Mouse (Mus musculus) left cerebral cortex, postnatal 14 days (tissue): Measurements from ENCODE around the gene Ano2. TPM values are rescaled to one million over a fixed set of nuclear protein-coding genes. Genes with fewer than 3 reads are reported as not detected.

Experiments used
- DNase-seq, 2 experiments: peaks; one replicate each; pipeline ENCODE4 v3.0.0; 2021 to 2022; ENCODE audit warnings: low spot score in 2 of 2, mixed read lengths in 1 of 2
- intact Hi-C: fragments of 180-260 bp; cut with DNase I; formaldehyde crosslinking; loops from one replicate; pipeline ENCODE4 v1.15.1; 2025
- long read RNA-seq, 2 experiments: library from polyadenylated mRNA; stranded (forward); transcript quantifications; one replicate each; pipeline ENCODE4 v2.0.0; 2021
- total RNA-seq, 2 experiments: library from RNA; stranded (reverse); gene quantifications; 2 replicates each; pipeline ENCODE4 v1.2.3; 2021

Ano2 gene
- 1 to 10 TPM in 1 of 2 experiments, under 1 TPM in 1; 0.92 to 3.5 TPM for total RNA-seq
- long read RNA-seq, experiment 1, result 0 reads
- long read RNA-seq, experiment 2, partial matches to known transcripts, result 0 of 1 reads
- long read RNA-seq, experiment 2, other reads (novel, unspliced or antisense), result 1 of 1 reads

- DNase-seq, result no peak
- intact Hi-C loops, result no loop called here
Observed at GRCm38 (mm10) chr6:125690057-125690703, at the start of gene Ano2. Gene Ano2, plus strand, starts transcription at chr6:125690419.

GRCm38 (mm10) chr6:125640486-125640885 is 49.7 kb upstream of the Ano2 start:
- intact Hi-C loops, result no loop called here
- no peak for DNase-seq

GRCm38 (mm10) chr6:125641146-125641545 is 49.1 kb upstream of the Ano2 start:
- DNase-seq, result peak; percentile 8 to 54
- intact Hi-C loops, result no loop called here

- DNase-seq, result no peak
- intact Hi-C loops, result no loop called here
Observed at GRCm38 (mm10) chr6:125648964-125649363, 41.3 kb upstream of the Ano2 start.

GRCm38 (mm10) chr6:125651335-125651734 is 38.9 kb upstream of the Ano2 start:
- DNase-seq, result no peak
- intact Hi-C loops, result no loop called here

- no peak for DNase-seq
- intact Hi-C loops, result no loop called here
Observed at GRCm38 (mm10) chr6:125653416-125653815, 36.8 kb upstream of the Ano2 start.

- DNase-seq, result no peak
- intact Hi-C loops, result no loop called here
Observed at GRCm38 (mm10) chr6:125656921-125657320, 33.3 kb upstream of the Ano2 start.

- intact Hi-C loops, result no loop called here
- no peak for DNase-seq
Observed at GRCm38 (mm10) chr6:125657966-125658365, 32.3 kb upstream of the Ano2 start.

GRCm38 (mm10) chr6:125661106-125661877 is 28.9 kb upstream of the Ano2 start:
- DNase-seq, result peak; percentile 68 to 75
- intact Hi-C loops, result loop anchor here (1.0 kb wide), 1 partner anchor 38 kb away; no protein-coding TSS in a partner anchor

GRCm38 (mm10) chr6:125663906-125664305 is 26.3 kb upstream of the Ano2 start:
- intact Hi-C loops, result no loop called here
- no peak for DNase-seq

GRCm38 (mm10) chr6:125671835-125672234 is 18.4 kb upstream of the Ano2 start:
- intact Hi-C loops, result no loop called here
- DNase-seq, result no peak

- DNase-seq, result no peak
- intact Hi-C loops, result no loop called here
Observed at GRCm38 (mm10) chr6:125678492-125678891, 11.7 kb upstream of the Ano2 start.

- no peak for DNase-seq
- intact Hi-C loops, result no loop called here
Observed at GRCm38 (mm10) chr6:125680613-125681012, 9.6 kb upstream of the Ano2 start.

GRCm38 (mm10) chr6:125685420-125685819 is 4.8 kb upstream of the Ano2 start:
- DNase-seq, result no peak
- intact Hi-C loops, result no loop called here

- DNase-seq, result no peak
- intact Hi-C loops, result no loop called here
Observed at GRCm38 (mm10) chr6:125687986-125688385, 2.2 kb upstream of the Ano2 start.

GRCm38 (mm10) chr6:125701146-125701545 is 10.9 kb downstream of the Ano2 start:
- no peak for DNase-seq
- intact Hi-C loops, result no loop called here

GRCm38 (mm10) chr6:125711261-125711660 is 21.0 kb downstream of the Ano2 start:
- peak; percentile 56 to 78 for DNase-seq
- intact Hi-C loops, result no loop called here

- no peak for DNase-seq
- intact Hi-C loops, result no loop called here
Observed at GRCm38 (mm10) chr6:125726408-125726807, 36.2 kb downstream of the Ano2 start.

GRCm38 (mm10) chr6:125727484-125727911 is 37.3 kb downstream of the Ano2 start:
- no peak for DNase-seq
- intact Hi-C loops, result no loop called here

GRCm38 (mm10) chr6:125729471-125729870 is 39.3 kb downstream of the Ano2 start:
- DNase-seq, result no peak
- intact Hi-C loops, result no loop called here
